Mouse (Mus musculus) cerebellum, adult (tissue): ENCODE measurements at regions not wholly inside any gene's neighbourhood (a gene's known extent, or its start where the extent isn't known, plus 50 kb on each side); places are given as distances from the start of the nearest gene placed in this dataset.
"Not testable (repeated sequence)": the region's sequence is repeated elsewhere in the genome, so short reads cannot be mapped to it uniquely, and the experiment has no call there.

ENCODE experiments used
- ATAC-seq: cut with Nextera tagmentation; 2 replicates; pipeline ENCODE4 v1.9.2; 2017; ENCODE audit warnings: mild to moderate bottlenecking, moderate library complexity, mixed read lengths; ENCODE audit not compliant: insufficient number of reproducible peaks, low FRiP score, low TSS enrichment

DNA sequence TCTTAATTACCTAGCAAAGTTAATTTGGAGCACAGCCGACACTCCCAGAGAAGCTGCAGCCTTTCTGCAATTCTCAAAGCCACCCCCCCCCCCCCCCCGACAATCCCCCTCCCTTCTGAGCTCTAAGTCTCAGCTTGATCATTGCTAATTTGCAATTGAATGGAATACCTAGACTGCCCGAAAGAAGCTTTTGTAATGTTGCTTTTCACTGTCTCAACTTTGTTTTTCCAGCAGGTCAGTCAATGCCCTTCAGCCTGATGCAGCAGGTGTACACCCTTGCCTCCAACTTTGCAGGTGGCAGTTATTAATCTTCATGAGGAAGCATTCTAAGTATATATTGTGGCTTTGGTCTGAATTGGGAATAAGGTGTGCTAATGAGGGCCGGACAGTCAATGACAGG is 1006.6 kb upstream of the Gm8797 start:
- no peak for ATAC-seq

DNA sequence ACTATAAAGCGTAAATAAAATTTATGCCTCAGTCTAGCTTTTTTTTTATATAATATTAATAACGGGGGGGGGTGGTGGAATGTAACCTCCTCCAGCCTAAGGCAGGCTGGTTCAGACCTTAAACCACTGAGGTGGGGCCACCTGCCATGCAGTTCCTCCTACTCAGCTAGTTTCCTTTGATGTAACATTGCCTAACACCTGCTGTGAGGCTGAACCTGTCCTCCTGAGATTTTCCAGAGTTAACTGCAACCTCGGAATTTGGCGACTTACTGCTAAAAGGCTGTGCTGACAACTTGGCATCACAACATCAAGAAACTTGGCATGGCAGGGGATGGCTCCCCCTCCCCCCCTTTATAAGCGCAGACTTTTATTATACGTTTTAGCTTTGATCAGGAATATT is 1006.0 kb upstream of the Gm8797 start:
- ATAC-seq: no peak

DNA sequence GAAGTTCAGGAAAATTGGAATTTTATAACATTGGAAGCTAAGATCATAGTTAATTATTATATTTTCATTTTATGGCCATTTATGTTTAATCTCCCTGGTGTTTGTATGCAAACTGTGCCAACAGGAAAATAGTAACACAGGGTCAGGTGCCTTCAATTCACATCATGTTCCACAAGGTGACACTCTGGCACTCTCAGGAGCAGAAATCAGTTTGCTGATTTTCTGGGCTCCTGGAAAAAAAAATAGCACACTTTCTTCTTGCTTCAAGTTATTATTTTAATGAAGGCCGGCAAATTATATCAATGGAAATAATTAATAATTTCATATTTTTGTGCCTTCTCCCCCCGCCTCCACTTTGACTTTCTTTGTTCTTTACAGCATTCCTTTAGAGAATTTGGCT is 994.5 kb upstream of the Gm8797 start:
- no peak for ATAC-seq

DNA sequence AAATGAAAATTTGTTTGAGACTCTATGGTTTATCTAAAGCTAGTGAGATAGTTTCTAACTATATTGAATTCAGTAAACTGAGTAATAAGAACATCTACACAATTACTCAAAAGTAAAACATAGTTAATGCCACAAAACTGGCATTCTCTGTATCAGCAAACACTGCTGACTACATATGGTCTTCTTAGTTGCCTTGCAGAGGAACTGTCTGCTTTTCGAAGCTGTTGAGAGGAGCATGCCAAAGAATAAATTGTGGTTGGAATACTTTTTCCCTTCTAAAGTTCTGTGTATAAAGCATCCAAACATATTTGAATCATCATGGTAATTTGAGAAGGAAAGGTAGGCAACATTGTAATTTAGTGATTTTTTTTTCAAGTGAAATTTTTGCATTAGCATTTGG is 993.5 kb upstream of the Gm8797 start:
- ATAC-seq: no peak

DNA sequence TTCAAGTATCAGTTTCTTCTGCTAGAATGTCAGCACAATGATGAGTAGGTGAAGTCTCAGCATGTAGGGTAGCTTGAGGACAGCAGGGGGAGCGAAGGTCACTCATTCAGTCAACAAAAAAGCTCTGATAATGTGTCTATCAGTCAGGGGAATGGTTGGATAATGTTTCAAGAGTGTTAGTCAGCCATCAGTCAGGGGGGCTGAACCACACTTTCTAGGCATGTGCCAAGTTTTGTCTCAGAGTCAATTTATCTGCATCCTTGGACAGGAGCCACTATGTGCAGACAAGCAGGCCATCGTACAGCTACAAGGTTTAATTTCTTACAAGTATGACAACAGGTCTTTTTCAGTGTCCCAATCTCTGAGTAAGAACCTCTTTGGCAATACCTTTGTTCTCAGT is 987.5 kb upstream of the Gm8797 start:
- ATAC-seq: no peak

DNA sequence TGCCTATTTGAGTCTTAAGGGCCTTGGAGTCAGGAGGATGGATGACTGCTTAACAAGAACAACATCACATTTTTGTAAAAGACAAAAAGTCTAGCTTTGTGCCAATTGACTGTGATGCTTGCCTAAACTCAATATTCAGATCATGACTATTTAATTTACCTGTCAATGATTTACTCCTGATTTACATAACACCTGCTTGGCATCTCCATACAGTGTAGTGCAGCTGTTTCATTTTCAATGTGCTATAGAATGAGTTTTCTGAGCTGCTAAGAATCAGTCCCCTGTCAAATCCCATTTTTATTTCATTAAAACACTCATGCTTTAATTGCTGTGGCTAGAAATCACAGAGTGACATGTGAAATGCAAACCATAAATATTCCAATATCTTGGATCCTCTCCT is 974.0 kb upstream of the Gm8797 start:
- no peak for ATAC-seq

DNA sequence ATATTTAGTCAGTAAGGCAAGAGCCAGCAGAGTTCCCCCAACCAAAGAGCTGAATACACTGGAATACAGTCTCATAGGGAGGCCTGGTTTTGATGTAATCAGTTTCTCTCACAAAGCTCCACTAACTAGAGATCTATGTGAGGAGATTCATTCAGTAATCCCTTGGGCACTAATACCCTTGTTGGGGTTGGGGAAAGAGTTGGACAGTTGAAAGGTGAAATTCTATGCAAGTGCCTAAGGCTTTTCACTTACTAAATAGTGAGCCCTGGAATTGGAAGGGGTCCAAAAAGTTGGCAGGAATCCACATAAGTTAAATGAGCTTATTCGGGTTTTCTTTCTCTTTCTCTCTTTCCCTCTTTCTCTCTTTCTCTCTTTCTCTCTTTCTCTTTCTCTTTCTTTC is 965.4 kb upstream of the Gm8797 start:
- no peak for ATAC-seq

DNA sequence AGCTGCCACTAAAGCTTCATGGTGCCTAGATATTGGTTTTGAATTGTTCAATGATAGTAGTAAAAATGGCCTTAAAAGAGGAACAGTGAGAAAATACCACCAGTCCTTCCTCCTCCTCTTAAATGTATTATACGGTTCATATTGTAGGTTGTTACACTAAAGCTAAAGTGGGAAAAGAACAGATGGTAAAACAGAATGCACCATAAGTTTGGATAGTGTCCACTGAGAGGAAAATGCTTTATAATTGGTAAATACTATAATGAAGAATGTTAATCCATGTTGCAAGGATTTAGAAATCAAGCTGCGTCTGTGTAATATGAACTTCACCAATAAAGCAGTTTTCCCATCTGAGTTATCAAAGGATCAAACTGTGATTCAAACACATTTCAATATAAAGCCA is 957.5 kb upstream of the Gm8797 start:
- no peak for ATAC-seq

DNA sequence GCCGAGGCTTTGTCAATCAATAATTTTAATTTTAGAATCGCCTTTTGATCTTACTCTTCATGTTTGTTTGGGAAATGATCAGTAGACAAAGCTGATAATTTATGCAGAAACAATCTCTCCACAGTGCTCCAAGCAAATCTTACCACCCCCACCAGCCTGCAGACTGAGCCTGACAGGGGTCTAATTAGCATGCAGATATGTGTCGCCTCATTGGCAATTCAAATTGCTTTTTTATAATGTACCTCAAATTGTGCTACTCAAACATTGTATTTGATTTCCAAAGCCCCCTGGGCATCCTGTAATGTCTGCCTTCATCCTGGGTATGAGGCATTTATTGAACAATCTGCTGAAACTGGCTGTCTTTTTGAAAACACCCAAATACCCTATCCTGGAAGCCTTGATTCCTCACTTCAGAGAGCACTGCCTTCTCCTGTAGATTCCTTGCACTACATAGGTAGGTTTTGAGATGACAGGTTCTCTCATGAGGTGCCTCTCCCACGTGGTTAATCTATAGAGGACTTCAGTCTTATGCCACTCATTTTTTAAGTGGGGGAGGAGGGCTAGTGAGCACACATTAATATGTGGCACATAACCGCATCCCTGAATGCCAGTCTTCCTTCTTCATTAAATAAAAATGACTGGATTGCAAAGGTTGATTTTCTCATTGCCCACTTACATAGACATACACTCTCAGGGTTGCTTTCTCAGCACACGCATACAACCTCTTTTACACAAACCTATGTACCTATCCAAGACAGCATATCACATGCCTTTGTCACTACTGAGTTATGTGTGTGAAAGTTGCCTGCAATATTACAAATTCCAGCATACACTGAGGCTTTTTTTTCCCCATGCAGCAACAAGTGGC is 954.3 kb upstream of the Gm8797 start:
- peak; percentile 36; the same call in 1 of the 2 replicates for ATAC-seq

DNA sequence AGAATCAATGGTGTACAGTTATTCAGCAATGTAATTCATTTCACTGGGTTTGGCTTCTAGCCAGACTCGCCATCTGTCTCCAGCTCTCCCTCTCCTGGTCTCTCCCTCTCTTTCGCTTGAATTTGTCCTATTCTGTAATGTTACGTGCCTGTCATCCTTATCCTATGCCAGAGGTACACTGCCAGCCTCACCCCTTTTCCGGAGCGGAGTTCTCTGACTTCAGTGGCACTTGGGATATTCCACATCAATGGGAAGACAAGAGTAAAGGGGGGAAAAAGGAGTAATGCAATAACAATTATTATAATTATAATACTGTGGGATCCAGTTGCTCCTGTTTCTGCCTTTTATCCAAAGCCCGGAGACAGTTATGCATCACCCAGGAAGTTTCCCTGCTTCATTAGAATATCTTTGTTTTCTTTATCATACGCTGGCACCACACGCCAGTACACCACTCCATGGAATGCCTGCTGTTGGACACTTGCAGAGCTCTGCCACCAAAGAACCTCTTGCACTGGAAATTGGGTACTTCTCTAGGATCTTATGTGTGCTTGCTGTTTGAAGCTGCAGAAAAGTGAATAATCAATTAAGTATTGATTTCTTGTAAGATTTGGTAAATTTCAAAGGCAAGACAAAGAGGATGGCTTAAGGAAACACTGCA is 953.6 kb upstream of the Gm8797 start:
- peak; percentile 82 for ATAC-seq

DNA sequence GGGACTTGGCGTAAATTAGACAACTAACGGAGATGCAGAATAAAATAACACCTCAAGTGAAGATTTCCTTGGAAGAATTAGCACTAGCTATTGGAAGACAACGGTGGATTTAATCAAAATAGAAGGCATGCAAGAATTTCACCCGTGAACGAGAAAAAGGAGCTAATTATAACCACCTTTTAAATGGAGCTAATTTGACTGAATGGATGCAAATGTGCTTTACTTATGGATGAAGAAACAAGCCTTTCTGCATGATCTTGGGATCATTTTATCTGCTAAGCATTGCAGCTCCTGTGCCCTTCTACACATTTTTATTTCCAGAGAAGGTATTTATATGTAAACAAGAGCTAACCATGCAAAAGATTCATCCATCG is 953.1 kb upstream of the Gm8797 start:
- ATAC-seq: no peak

DNA sequence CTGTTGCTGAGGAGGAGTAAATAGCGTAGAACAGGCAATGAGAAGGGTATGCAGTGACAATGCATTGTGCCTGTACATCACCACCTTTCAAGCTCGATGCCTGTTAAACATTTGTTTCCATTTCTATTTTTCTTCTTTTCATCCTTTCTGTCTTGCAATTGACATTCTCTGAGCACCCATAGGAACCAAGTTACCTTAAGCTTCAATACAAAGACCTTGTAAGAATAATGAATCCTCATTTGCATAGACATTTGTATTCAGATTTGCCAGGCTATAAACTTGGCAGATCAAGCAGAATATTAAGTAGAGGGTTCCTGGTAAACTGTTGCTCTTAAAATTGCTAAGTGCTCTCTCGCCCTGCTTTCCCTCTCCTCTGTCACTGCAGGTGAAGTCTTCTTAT is 952.2 kb upstream of the Gm8797 start:
- no peak for ATAC-seq

DNA sequence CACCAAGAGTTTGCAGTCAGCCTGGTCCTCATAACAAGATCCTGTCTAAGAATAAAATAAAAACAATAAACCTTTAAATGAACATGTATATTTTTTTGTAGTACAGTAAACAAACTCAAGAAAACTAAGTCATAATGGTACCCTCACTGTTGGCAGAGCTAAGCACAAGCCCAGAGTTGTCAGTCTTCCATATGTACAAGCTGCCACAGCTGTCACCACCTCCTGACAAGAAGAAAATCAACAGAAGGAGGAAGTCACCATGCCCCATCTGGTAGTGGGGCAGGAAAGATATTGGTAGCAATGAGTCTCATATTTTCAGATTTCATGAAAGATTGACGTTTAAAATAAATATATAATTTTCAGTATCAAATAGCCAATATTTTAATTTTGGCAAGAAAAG is 916.1 kb upstream of the Gm8797 start:
- no peak for ATAC-seq

DNA sequence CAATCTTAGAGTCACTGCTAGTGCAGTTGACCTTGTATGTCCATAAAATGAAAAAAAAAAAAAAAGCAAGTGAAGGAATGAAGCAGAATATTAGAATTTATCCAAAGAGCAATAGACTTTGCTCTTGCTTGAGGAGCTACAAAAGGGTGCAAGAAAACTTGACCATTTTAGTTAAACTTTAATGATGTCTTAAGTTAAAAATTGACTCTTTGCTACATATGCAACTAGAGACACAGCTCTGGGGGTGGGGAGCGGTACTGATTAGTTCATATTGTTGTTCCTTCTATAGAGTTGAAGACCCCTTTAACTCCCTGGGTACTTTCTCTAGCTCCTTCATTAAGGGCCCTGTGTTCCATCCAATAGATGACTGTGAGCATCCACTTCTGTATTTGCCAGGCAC is 915.0 kb upstream of the Gm8797 start:
- ATAC-seq: no peak

DNA sequence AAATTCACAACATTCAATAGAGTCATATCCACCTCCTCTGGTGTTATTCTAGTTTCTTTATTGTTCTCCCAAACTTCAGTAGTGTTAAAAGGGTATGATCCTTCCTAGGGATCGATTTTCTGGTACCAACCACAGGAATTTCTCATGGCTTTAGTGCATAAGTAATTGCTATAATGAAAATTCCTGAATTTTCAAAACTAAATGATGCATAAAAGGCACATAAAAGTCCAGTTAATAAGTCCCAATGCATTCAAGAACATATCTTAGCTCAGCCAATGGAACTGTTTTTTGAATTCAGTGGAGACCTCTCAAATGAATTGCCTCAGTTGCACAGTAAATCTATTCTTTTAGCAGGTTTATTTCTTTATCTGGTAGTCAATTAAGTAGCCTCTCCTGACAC is 913.7 kb upstream of the Gm8797 start:
- ATAC-seq: no peak

DNA sequence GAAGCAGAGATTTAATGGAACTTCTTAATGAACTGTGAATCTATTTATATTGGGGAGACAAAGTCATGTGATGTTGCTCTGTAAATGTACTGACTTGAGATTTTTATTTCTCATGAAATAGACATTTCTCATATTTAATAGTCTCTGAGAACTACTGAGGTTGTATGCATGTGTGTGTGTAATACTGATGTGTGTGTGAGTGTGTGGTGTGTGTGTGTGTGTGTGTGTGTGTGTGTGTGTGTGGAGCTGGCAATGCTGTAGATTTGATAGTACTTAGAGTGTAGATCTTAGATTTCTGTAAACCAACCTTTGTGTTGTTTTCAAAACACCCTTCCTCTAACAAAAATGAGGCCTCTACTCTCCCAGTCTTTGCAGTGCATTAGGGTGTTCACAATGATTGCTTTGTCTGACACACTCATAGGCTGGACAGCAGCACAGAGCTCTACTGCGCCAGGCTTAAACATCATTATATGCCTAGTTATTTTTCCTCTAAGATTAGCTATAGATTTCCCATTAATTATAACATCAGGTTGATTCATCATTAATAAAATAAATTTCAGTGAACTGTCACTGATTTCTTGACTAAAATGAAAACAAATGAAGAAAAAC is 895.5 kb upstream of the Gm8797 start:
- ATAC-seq: no peak

DNA sequence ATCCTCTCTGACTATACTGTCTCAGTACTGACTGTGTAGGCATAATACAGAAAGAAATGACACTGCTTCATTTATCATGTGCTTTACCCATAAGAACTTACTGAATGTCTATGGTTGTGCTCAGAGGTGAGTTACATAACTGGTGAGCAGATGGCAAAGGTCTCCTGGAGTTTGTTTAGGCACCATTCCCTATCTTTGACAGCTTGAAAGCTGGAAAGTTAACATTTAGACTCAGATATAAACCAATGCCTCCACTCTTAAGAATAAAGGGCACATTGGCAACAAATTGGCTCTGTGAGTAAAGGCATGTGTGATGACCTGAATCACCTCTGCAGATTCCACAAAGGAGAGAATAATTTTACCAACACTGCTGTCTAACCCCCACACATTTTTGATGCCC is 894.0 kb upstream of the Gm8797 start:
- ATAC-seq: no peak

DNA sequence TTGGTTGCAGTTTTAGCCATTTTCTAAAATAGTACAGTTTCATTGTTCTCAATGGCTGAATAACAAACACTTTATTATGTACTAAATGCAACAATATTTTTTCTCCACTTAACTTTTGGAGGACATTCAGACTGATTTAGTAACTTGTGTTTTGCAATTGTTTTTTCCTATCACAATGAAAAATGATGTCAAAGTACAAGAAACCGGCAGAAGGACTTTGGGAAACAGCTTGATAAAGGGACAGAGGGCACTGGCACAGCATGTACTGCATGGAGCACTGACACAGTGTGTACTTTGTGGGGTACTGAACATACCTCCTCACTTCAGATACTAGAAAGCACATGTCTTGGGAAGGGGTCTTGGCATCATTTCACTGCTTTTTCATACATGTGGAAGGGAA is 884.4 kb upstream of the Gm8797 start:
- ATAC-seq: no peak

DNA sequence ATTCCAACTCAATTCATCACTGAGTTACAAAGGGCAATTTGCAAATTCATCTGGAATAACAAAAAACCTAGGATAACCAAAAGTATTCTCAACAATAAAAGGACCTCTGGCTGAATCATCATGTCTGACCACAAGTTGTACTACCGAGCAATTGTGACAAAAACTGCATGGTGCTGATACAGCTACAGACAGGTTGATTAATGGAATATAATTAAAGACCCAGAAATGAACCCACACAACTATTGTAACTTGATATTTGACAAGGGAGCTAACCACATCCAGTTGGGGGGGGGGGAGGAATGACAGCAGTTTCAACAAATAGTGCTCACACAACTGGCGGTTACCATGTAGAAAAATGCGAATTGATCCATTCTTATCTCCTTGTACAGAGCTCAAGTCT is 864.7 kb upstream of the Gm8797 start:
- no peak for ATAC-seq

DNA sequence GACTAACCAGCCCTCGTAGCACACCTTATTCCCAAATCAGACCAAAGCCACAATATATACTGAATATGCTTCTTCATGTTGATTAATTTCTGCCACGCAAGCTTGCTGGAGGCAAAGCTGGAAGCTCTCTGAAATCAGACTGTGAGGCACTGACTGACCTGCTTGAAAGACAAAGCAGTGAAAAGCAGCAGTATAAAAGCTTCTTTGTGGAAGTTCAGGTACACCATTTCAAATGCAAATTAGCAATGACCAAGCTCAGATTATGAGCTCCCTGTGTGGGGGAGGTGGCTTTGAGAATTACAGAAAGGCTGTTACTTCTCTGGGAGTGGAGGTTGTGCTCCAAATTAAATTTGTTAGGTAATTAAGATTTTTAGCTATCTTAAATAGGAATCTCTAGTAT is 857.5 kb upstream of the Gm8797 start:
- ATAC-seq: no peak

DNA sequence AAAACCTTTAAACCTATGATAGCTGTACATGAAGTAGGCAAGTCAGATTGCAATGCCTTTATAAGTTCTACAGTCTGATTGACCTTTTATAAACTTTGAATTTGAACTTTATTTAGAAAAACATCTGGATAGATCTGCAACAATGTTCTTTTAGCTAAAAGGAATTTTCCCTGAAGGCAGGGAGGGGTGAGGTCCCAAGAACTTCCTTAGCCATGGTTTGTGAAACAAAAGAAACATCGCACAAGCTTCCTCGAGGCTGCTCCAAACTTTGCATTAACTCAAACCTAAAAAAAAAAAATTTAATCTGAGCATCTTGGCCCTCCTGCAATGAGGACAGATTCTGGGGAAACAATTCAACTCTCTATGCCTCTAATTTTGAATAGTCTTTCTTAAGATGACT is 854.8 kb upstream of the Gm8797 start:
- ATAC-seq: no peak

DNA sequence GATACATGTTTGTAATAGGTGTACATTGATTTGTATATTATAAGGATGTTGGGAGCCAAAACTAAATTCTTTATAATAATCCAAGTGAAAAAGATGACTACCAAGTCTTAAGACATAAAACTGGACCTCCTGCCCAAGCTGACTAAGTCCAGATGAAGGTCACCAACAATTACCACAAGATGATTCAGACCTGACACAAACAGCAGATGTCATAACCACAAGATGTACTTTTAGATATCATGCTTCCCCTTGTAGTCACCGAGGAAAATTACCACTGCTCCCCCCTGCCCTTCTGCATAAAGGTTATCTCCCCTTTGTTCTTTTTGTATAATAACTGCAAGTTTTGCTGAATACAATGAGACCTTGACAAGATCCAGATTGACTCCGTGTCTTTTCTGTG is 843.0 kb upstream of the Gm8797 start:
- ATAC-seq: not testable (repeated sequence)
